Mouse (Mus musculus): ENCODE results near the gene Arcn1. TPM values are rescaled to one million over a fixed set of nuclear protein-coding genes. Genes with fewer than 3 reads are reported as not detected.

Gene Arcn1
- polyA plus RNA-seq, 1 experiment from 2014 or later, result 139 TPM

DNA sequence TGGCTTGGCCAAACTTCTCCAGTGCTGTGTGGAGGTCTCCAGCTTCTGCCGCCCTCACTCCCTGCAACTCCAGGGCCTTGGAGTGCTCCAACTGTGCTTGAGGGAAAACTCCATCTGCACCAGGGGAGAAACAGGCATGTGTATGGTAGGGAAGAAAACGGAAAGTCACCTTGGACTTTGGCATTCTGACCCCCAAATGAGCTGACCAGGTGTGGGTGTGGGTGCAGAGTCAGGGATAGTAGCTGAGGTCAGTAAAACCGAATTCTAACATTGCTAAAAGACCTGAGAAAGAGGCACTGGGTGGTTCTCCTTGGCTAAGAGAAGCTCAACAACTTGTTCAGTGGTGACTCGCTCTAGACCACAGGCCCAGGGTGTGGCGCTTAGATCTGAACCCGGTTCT is 34.0 kb upstream of the Arcn1 start:
- 76% methylated on average over 6 of the region's 6 CpGs for WGBS (ENCODE audit: insufficient replicate concordance)
- Histone ChIP-seq H3K9me3 (replicated peaks; ENCODE audit: control insufficient read depth, low read length) (no peaks in the 10 kb centered on the region), H3K4me3 (ENCODE audit: low read depth, low read length) (no peak overlapping the region), H3K27me3 (ENCODE audit: control insufficient read depth, insufficient read depth, low read length) (peaks cover 32% of the 10 kb centered on the region), H3K27ac (ENCODE audit: low read depth, low read length) (no peak overlapping the region), H3K9ac (ENCODE audit: low read depth, low read length) (no peak overlapping the region), H3K36me3 (ENCODE audit: control insufficient read depth, insufficient read depth, low read length) (peaks cover 8% of the 10 kb centered on the region), H3K4me2 (no peak overlapping the region), H3K4me1 (ENCODE audit: control insufficient read depth, insufficient read depth, low read length) (peaks cover 5% of the 10 kb centered on the region)
- no peak for ATAC-seq (replicated peaks; ENCODE audit: insufficient number of reproducible peaks, low FRiP score, low TSS enrichment)

GRCm38 (mm10) chr9:44799958-44800324 is 32.3 kb upstream of the Arcn1 start:
- Histone ChIP-seq H3K4me2 (peak overlapping the region; percentile 98), H3K9ac (ENCODE audit: low read depth, low read length) (peak overlapping the region; percentile 69; the same call in 1 of the 2 replicates), H3K9me3 (replicated peaks; ENCODE audit: control insufficient read depth, low read length) (no peaks in the 10 kb centered on the region), H3K27ac (ENCODE audit: low read depth, low read length) (no peak overlapping the region), H3K36me3 (ENCODE audit: control insufficient read depth, insufficient read depth, low read length) (no peaks in the 10 kb centered on the region), H3K4me1 (ENCODE audit: control insufficient read depth, insufficient read depth, low read length) (peaks cover 5% of the 10 kb centered on the region), H3K4me3 (ENCODE audit: low read depth, low read length) (peak overlapping the region; percentile 64), H3K27me3 (ENCODE audit: control insufficient read depth, insufficient read depth, low read length) (peaks cover 32% of the 10 kb centered on the region)
- 44% methylated on average over 9 of the region's 9 CpGs for WGBS (ENCODE audit: insufficient replicate concordance)
- no peak for ATAC-seq (replicated peaks; ENCODE audit: insufficient number of reproducible peaks, low FRiP score, low TSS enrichment)

DNA sequence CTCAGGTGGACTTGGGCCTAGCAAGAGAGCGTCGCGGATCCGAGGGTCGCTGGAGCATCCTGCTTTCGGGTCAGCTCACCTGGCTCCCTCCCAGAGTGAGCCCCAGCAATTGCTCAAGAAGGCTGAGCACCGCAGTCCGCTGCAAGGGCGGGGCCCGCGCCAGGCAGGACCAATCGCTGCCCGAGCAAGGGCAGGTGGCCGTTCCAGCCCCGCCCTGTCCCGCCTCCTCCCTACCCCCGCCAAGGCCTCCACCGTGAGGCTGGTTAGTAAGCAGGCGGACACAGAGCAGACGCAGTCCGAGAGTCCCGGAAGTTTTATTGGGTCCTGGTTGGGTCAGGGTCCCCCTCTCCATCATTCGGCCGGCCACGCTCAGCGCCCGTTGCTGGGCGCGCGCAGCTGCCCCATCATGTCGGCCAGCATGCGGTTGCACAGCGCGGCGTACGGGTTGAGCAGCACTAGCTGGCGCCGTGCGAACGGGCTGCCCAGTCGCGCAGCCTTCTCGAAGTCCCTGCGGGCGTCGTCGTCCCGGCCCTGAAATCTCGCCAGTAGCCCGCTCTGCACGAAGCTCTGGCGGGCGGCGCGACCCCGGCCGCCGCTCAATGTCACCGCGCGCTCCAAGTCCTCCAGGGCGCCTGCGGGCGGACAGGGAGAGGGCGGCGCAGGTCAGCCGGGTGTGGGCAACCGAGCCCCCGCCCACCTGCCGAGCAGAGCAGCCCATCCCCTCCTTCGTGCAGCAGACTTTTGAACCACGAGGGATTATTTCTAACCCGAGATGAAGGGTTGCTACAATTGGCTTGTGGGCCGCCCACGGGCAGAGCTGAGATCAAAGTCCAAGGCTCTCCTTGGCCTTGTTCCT is 31.7 kb upstream of the Arcn1 start, which contains the start of gene Tmem25:
TSS of gene Tmem25 (minus strand) at position 206 of the 856 bp plus-strand sequence.
- H3K9ac ChIP-seq (ENCODE audit: low read depth, low read length), result peak within 1 kb of the TSS; percentile 69
- peak within 1 kb of the TSS; percentile 24; the same call in 1 of the 2 replicates for H3K27ac ChIP-seq (ENCODE audit: low read depth, low read length)
- H3K9me3 ChIP-seq (replicated peaks; ENCODE audit: control insufficient read depth, low read length), result no peaks in the 10 kb centered on the region
- under 1% methylated on average over 74 of the region's 75 CpGs for WGBS (ENCODE audit: insufficient replicate concordance)
- peaks cover 5% of the 10 kb centered on the region for H3K4me1 ChIP-seq (ENCODE audit: control insufficient read depth, insufficient read depth, low read length)
- no peaks in the 10 kb centered on the region for H3K36me3 ChIP-seq (ENCODE audit: control insufficient read depth, insufficient read depth, low read length)
- peak within 1 kb of the TSS; percentile 64 for H3K4me3 ChIP-seq (ENCODE audit: low read depth, low read length)
- H3K4me2 ChIP-seq, result peak within 1 kb of the TSS; percentile 98
- H3K27me3 ChIP-seq (ENCODE audit: control insufficient read depth, insufficient read depth, low read length), result peaks cover 32% of the 10 kb centered on the region
- peak; percentile 92 for ATAC-seq (replicated peaks; ENCODE audit: insufficient number of reproducible peaks, low FRiP score, low TSS enrichment)

GRCm38 (mm10) chr9:44798298-44798697 is 30.7 kb upstream of the Arcn1 start:
- H3K9me3 ChIP-seq (replicated peaks; ENCODE audit: control insufficient read depth, low read length), result no peaks in the 10 kb centered on the region
- H3K4me2 ChIP-seq, result no peak overlapping the region; the same call in 1 of the 2 replicates
- H3K27ac ChIP-seq (ENCODE audit: low read depth, low read length), result no peak overlapping the region
- H3K4me1 ChIP-seq (ENCODE audit: control insufficient read depth, insufficient read depth, low read length), result peaks cover 5% of the 10 kb centered on the region
- H3K36me3 ChIP-seq (ENCODE audit: control insufficient read depth, insufficient read depth, low read length), result no peaks in the 10 kb centered on the region
- no peak overlapping the region; the same call in 1 of the 2 replicates for H3K4me3 ChIP-seq (ENCODE audit: low read depth, low read length)
- H3K27me3 ChIP-seq (ENCODE audit: control insufficient read depth, insufficient read depth, low read length), result peaks cover 32% of the 10 kb centered on the region
- H3K9ac ChIP-seq (ENCODE audit: low read depth, low read length), result no peak overlapping the region
- 32% methylated on average over 7 of the region's 7 CpGs for WGBS (ENCODE audit: insufficient replicate concordance)
- ATAC-seq (replicated peaks; ENCODE audit: insufficient number of reproducible peaks, low FRiP score, low TSS enrichment), result no peak

GRCm38 (mm10) chr9:44792842-44793241 is 25.2 kb upstream of the Arcn1 start:
- no peaks in the 10 kb centered on the region for H3K9me3 ChIP-seq (replicated peaks; ENCODE audit: control insufficient read depth, low read length)
- no peak overlapping the region for H3K27ac ChIP-seq (ENCODE audit: low read depth, low read length)
- peaks cover 6% of the 10 kb centered on the region for H3K27me3 ChIP-seq (ENCODE audit: control insufficient read depth, insufficient read depth, low read length)
- H3K36me3 ChIP-seq (ENCODE audit: control insufficient read depth, insufficient read depth, low read length), result peaks cover 14% of the 10 kb centered on the region
- no peak overlapping the region for H3K4me2 ChIP-seq
- H3K4me3 ChIP-seq (ENCODE audit: low read depth, low read length), result no peak overlapping the region
- ATAC-seq (replicated peaks; ENCODE audit: insufficient number of reproducible peaks, low FRiP score, low TSS enrichment), result no peak
- H3K4me1 ChIP-seq (ENCODE audit: control insufficient read depth, insufficient read depth, low read length), result no peaks in the 10 kb centered on the region
- no peak overlapping the region for H3K9ac ChIP-seq (ENCODE audit: low read depth, low read length)
- WGBS (ENCODE audit: insufficient replicate concordance), result 73% methylated on average over 9 of the region's 9 CpGs

DNA sequence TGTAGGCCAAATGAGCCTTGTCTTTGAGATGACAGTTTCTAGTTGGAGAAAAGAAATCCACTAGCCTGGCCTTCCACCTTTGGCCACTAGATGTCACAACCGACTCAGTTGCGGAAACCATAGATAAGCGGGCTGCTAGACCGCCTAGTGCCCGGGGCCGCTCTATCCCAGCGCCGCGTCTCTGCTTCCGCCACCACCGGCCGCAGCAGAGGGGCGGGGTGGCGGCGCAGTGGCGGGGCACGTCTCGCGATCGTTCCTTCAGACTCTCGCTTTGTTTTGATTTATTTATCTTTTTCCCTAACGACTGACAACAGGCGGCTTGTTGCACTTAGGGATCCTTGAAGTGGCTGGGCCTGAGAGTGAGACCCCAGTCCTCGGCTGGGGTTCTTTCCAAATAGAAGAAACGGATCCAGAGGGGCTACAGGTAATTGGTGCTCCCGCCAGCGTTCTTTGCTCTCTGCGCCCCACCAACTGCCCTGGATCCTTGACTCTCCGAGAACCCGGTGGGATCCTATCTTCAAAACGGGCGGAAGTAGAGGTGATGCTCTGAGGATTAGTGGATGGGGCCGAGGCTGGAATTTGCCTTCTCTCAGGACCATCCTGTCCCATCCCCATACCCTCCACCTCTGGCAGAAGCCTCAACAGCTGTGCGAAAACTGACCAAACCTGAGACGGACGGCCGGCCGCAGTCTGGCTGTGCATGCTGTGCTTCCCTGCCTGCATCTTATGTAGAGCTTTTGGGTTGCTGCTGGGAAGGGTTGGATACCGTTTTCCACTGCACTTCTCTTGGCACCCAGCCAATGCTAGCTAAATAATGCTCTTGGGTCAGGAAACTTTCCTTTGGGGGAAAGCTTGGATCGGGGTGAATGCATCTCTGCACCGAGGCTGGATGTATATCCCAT is 5.4 kb upstream of the Arcn1 start:
- H3K4me1 ChIP-seq (ENCODE audit: control insufficient read depth, insufficient read depth, low read length), result peaks cover 7% of the 10 kb centered on the region; the same call in 1 of the 2 replicates
- H3K27me3 ChIP-seq (ENCODE audit: control insufficient read depth, insufficient read depth, low read length), result no peaks in the 10 kb centered on the region
- WGBS (ENCODE audit: insufficient replicate concordance), result under 1% methylated on average over 41 of the region's 41 CpGs
- no peaks in the 10 kb centered on the region; the same call in 1 of the 2 replicates for H3K36me3 ChIP-seq (ENCODE audit: control insufficient read depth, insufficient read depth, low read length)
- peak overlapping the region; percentile 88 for H3K9ac ChIP-seq (ENCODE audit: low read depth, low read length)
- no peaks in the 10 kb centered on the region for H3K9me3 ChIP-seq (replicated peaks; ENCODE audit: control insufficient read depth, low read length)
- peak overlapping the region; percentile 91 for H3K4me2 ChIP-seq
- ATAC-seq (replicated peaks; ENCODE audit: insufficient number of reproducible peaks, low FRiP score, low TSS enrichment), result peak; percentile 97
- H3K27ac ChIP-seq (ENCODE audit: low read depth, low read length), result peak overlapping the region; percentile 75
- H3K4me3 ChIP-seq (ENCODE audit: low read depth, low read length), result peak overlapping the region; percentile 67

DNA sequence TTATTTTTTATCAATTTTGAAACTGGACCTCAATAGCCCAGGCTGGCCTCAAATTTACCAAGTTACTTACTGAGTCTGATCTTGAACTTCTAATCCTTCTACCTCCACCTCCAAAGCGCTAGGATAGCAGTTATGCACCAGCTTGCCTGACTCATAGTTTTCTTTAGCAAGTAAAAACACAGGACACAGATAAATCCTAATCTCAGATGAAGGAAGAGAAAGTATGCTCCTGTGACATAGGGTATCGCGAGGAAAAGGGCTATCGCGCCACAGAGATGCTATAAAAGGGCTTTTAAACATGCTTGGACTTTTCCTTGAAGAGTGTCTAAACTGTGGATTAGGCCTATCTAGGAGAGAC is 4.7 kb upstream of the Arcn1 start:
- no peak for ATAC-seq (replicated peaks; ENCODE audit: insufficient number of reproducible peaks, low FRiP score, low TSS enrichment)
- no peak overlapping the region for H3K9ac ChIP-seq (ENCODE audit: low read depth, low read length)
- 17% methylated on average over 5 of the region's 5 CpGs for WGBS (ENCODE audit: insufficient replicate concordance)
- H3K27me3 ChIP-seq (ENCODE audit: control insufficient read depth, insufficient read depth, low read length), result no peaks in the 10 kb centered on the region
- H3K4me2 ChIP-seq, result no peak overlapping the region
- no peak overlapping the region for H3K4me3 ChIP-seq (ENCODE audit: low read depth, low read length)
- no peaks in the 10 kb centered on the region; the same call in 1 of the 2 replicates for H3K36me3 ChIP-seq (ENCODE audit: control insufficient read depth, insufficient read depth, low read length)
- H3K9me3 ChIP-seq (replicated peaks; ENCODE audit: control insufficient read depth, low read length), result no peaks in the 10 kb centered on the region
- no peak overlapping the region for H3K27ac ChIP-seq (ENCODE audit: low read depth, low read length)
- peaks cover 7% of the 10 kb centered on the region; the same call in 1 of the 2 replicates for H3K4me1 ChIP-seq (ENCODE audit: control insufficient read depth, insufficient read depth, low read length)

DNA sequence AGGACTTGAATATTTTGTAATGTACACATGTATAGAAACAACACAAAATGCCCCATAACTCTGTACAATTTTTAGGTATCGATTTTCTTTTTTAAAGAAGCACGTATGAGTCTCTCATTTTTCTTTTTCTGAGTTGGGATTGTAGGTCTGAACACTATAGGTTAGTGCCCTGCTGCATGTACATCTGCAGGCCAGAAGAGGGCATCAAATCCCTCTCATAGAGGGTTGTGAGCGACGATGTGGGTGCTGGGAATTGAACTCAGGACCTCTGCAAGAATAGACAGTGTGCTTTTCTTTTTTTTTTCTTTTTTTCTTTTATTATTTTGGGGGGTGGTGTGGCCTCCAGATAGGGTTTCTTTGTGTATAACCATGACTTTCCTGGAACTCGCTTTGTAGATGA is 3.7 kb upstream of the Arcn1 start:
- no peak overlapping the region for H3K4me3 ChIP-seq (ENCODE audit: low read depth, low read length)
- H3K4me1 ChIP-seq (ENCODE audit: control insufficient read depth, insufficient read depth, low read length), result peaks cover 7% of the 10 kb centered on the region; the same call in 1 of the 2 replicates
- H3K4me2 ChIP-seq, result no peak overlapping the region
- no peak for ATAC-seq (replicated peaks; ENCODE audit: insufficient number of reproducible peaks, low FRiP score, low TSS enrichment)
- no peak overlapping the region for H3K27ac ChIP-seq (ENCODE audit: low read depth, low read length)
- WGBS (ENCODE audit: insufficient replicate concordance), result 90% methylated on average over 5 of the region's 5 CpGs
- no peak overlapping the region for H3K9ac ChIP-seq (ENCODE audit: low read depth, low read length)
- no peaks in the 10 kb centered on the region for H3K27me3 ChIP-seq (ENCODE audit: control insufficient read depth, insufficient read depth, low read length)
- no peaks in the 10 kb centered on the region; the same call in 1 of the 2 replicates for H3K36me3 ChIP-seq (ENCODE audit: control insufficient read depth, insufficient read depth, low read length)
- H3K9me3 ChIP-seq (replicated peaks; ENCODE audit: control insufficient read depth, low read length), result no peaks in the 10 kb centered on the region
